Mouse (Mus musculus) MEL (cell line): Measurements from ENCODE around the gene Hprt.

Experiments used
- E2F4 ChIP-seq: IDR thresholded peaks from 2 replicates; pipeline ENCODE4 v1.6.1; 2011; ENCODE audit warnings: low read depth, low read length, improper control_type of control experiment, borderline replicate concordance
- EP300 ChIP-seq, 2 experiments: IDR thresholded peaks; 2 replicates each; pipeline ENCODE4 v1.6.1; 2011; ENCODE audit warnings: improper control_type of control experiment in 2 of 2, low read length in 2 of 2, low read depth in 1 of 2, mild to moderate bottlenecking in 1 of 2
- GATA1 ChIP-seq: IDR thresholded peaks from 2 replicates; pipeline ENCODE4 v1.6.1; 2011; ENCODE audit warnings: low read depth, low read length, improper control_type of control experiment
- MAX ChIP-seq: IDR thresholded peaks from 2 replicates; pipeline ENCODE4 v1.6.1; 2011; ENCODE audit warnings: low read length, improper control_type of control experiment
- MEF2A ChIP-seq: IDR thresholded peaks from 2 replicates; pipeline ENCODE4 v1.6.1; 2014; ENCODE audit warnings: low read depth, mild to moderate bottlenecking, inconsistent platforms, low read length, improper control_type of control experiment; ENCODE audit not compliant: poor library complexity, insufficient replicate concordance, severe bottlenecking; ENCODE audit errors: extremely low read depth
- NELFE ChIP-seq: IDR thresholded peaks from 2 replicates; pipeline ENCODE4 v1.6.1; 2011; ENCODE audit warnings: low read depth, low read length, improper control_type of control experiment
- POLR2A ChIP-seq, 2 experiments: IDR thresholded peaks; 2 replicates each; pipeline ENCODE4 v1.6.1; 2011 to 2012; ENCODE audit warnings: low read length in 2 of 2, mild to moderate bottlenecking in 2 of 2, control low read depth in 1 of 2, improper control_type of control experiment in 1 of 2, low read depth in 1 of 2, moderate library complexity in 1 of 2; ENCODE audit not compliant: control insufficient read depth in 1 of 2, insufficient read depth in 1 of 2, poor library complexity in 1 of 2
- RCOR1 ChIP-seq: IDR thresholded peaks from 2 replicates; pipeline ENCODE4 v1.6.1; 2012; ENCODE audit warnings: low read depth, mild to moderate bottlenecking, inconsistent platforms, low read length, improper control_type of control experiment
- USF1 ChIP-seq: IDR thresholded peaks from 2 replicates; pipeline ENCODE4 v1.6.1; 2014; ENCODE audit warnings: low read depth, mild to moderate bottlenecking, inconsistent platforms, low read length, improper control_type of control experiment, moderate library complexity
- ZNF384 ChIP-seq: IDR thresholded peaks from 2 replicates; pipeline ENCODE4 v1.6.1; 2012; ENCODE audit warnings: low read depth, mild to moderate bottlenecking, inconsistent platforms, low read length, improper control_type of control experiment

DNA sequence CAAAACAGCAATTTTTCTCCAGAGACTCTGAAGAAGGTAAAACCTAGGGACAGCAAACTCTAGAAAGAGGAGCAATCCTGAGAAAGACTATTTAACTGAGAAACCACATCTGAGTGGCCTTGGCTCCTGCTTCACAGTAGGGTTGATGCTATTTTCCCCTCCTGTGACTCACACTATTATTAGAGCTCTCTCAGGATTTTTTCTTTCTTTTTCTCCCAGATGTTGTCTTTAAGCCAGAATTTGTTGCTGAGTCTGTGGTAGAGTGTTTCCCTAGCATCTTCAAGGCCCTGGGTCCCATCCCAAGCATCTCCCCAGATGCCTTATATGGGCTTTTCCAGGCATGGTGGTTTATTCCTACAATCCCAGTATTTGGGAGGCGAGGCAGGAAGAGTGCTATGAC, 15.8 kb upstream of the Hprt start:
- TF ChIP-seq MEF2A (no peak), USF1 (no peak), POLR2A (IDR thresholded peaks at IDR 0.05; ENCODE audit: control insufficient read depth in 1 of 2, insufficient read depth in 1 of 2, low read depth in 1 of 2, low read length in 2 of 2, poor library complexity in 1 of 2) (no peak), E2F4 (no peak), EP300 (IDR thresholded peaks at IDR 0.05; ENCODE audit: low read depth in 1 of 2, low read length in 2 of 2) (no peak), ZNF384 (no peak), RCOR1 (no peak), MAX (no peak), NELFE (no peak), GATA1 (no peak)
